Mouse (Mus musculus): Measurements from ENCODE around the gene Bdkrb1.

Gene Bdkrb1

DNA sequence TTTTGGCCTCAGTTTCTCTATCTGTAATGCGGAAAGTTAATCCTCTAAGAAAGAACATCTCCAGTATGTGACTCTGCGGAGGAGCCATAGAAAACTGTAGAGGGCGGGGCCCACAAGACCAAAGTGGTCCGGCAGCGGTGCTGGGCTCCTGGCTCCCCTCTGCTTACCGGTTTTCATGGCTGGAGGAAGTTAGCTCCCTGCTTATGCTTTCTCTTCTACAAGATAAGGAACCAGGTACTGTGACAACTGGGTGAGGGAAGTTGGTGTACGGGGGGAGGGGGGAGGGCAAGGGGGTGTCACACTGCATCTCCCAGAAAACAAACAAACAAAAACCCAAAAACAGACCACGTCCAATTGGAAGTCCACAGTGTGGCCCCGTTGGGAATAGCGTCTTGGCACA lies 4.4 kb upstream of the Bdkrb1 start:
- no peak for DNase-seq (ENCODE audit: low spot score)

DNA sequence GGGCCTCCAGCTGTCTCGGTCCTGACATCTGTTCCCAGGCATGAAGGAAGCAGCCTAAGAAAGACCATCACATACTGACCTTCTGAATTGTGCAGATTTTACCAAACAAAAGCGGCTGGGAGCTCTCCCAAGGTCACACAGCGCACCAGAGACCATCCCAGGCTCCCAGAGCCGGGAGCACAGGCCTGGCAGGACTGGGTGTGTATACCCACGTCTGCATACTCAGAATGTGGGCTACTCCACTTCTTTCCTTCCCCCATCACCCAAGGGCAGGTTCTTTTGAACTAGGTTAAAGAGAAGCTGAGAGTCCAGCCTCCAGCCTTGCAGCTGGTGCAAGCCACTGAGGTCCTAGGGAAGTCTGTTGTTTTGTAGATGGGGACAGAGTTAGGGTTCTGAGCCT lies 3.8 kb upstream of the Bdkrb1 start:
- no peak for DNase-seq (ENCODE audit: low spot score)

DNA sequence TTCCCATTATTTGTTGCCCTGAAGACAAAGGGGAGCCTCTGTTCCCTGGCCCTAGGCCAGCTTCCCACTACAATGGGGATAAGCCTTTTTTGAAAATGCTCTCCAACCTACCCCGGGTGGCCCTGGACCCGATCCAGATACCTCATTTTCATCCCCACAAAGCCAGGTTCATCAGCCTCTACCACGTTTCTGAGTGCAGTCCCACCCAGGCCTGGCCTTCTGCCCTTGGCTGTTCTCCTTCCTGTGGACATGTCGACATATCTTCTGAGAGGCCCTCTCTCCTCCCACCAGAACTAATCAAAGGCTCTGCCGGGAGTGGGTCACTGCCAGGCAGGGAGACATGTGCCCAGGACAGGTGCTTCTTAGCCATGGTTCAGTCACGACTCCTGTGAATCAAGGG lies 1.3 kb upstream of the Bdkrb1 start:
- no peak for DNase-seq (ENCODE audit: low spot score)

DNA sequence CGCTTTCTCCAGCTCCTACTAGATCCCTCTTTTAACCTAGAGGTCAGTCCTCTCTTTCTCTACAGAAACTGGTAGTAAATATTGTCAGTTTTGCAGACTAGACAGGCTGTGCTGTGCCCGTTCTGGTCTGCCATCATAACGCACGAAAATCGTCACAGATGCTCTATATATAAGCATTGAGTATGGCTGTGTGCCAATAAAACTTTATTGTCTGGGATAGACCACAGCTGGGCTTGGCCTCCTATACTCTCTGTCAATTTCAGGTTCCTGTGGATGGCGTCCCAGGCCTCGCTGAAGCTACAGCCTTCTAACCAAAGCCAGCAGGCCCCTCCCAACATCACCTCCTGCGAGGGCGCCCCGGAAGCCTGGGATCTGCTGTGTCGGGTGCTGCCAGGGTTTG lies 1.0 kb downstream of the Bdkrb1 start:
- no peak for DNase-seq (ENCODE audit: low spot score)

DNA sequence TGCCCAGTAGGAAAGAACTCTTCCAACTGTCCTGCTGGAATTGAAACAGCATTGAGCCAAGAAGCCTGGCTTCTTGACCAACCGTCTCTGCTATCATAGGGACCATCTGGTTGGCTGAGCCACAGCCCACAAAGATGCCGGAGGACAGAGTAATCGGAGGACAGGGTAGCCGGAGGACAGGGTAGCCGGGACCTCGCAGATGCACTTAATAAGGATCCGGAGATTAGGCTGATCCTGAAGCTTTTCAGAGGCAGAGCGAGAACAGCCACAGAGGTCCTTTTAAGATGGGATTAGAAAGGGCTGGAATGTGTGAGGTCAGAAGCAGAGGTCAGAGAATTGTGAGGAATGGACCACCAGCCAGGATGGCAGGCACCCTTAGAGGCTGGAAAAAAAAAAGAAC lies 2.3 kb downstream of the Bdkrb1 start:
- DNase-seq (ENCODE audit: low spot score) = no peak

DNA sequence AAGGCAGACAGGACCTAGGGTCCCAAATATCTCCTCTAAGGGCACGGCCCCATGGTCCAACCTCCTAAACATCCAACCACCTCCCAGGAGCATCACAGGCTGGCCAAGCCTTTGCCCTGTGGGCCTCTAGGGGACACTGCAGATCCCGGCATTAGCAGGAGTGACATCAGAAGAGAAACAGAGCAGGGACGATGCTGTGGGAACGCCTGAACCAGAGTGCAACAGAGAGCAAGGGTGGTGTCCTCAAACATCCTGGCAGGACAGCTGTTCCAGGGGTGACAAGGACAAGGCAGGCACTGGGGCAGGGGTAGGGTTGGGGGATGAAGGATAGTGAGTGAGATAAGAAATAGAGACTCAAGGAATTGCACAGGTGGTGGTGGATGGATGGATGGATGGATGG lies 4.0 kb downstream of the Bdkrb1 start:
- DNase-seq (ENCODE audit: low spot score) = no peak

DNA sequence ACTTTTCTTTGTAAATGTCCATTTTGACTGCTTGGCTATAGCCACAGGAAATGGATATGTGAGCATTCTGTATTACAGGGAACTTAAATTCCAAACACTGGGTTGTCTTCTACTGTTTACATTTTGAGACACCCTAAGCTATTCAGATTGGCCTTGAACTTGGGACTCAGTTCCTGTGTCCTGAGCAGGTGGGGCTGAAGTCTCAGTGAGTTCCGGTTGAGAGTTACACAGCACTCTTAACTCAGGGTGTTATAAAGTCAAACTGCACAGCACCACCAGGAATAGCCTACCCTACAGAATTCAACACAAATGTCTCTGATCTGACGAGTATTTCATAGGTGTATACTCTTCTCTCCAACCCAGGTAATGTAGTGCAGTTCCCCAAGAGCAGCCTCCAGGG lies 8.2 kb downstream of the Bdkrb1 start:
- DNase-seq (ENCODE audit: low spot score) = no peak

DNA sequence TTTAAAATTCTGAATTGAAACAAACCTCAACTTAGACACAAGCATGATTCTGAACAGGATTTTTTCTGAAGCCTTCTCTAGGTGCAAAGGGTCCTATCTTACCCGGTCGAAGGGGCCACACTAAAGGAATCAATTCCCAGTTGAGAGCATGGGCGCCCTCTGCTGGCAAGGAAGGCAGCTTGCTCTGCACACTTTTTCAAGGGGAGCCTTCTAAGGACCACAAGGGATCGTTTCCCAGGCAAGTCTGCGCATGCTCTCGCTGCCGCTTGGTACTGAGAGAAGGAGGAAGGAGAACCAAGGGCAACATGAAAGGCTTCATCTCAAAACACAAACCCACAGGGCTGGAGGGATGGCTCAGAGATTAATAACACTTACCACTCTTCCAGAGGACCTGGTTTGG lies 8.9 kb downstream of the Bdkrb1 start:
- DNase-seq (ENCODE audit: low spot score) = no peak

DNA sequence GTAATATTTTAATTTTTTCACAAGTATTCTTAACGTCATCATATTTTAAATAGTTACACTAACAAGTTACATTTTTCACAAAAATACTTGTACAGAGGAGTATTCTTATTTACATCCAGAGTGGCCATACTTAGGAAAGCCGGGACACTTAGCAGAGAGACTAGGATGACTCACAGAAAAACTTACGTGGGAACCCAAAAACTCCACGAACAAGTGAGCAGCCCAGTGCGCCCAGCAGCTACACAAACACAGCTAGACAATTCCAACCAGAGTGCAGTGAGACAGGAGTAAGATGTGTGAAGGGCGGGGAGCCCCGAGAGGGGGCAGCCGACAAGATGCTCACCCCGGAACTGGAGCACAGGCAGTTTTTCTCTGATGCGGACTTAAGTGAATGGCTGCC lies 10.7 kb downstream of the Bdkrb1 start:
- no peak for DNase-seq (ENCODE audit: low spot score)

DNA sequence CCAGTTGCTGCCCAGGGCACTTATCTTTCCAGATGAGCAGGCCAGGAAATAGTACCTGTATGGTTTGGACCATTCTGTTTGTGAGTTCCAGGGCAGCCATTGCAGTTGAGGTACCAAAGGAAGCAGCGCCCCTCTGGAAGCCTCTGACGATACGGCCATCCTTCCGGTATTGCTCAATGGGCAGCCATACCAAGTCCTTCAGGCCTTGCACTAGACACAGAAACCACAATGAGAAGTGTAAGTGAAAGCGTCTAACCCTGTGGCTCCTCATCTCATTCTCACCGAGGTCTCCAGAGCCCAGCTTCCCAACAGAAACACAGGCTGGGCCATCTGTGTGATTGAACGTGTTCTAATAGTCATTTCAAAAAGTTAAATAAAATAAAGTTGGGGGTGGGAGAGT lies 19.2 kb downstream of the Bdkrb1 start:
- DNase-seq (ENCODE audit: low spot score) = no peak

DNA sequence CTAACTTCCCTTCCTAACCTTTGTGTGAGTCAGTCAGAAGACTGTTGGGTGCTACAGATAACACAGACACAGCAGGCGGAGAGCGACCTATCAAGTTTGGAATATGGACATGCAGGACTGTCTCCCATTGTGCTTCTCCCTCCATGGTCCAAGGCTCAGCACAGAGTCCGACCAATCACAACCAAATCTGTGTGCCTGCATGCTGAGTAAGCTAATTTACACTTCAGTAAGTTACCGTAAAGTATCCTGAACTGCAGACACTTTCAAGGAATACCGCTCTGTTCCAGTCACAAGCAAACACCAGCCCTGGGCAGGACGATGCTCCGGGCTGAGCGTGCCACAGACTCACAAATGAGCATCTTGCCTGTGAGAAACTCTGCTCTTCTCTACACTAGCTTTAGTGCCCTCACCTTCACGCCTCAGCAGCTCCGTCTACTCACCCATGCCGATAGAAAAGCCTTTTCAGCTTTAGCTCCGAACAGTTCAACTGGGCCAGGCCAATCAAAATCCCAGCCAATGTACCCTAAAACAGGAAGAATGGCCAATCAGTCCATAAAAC lies 20.2 kb downstream of the Bdkrb1 start:
- DNase-seq (ENCODE audit: low spot score) = no peak

DNA sequence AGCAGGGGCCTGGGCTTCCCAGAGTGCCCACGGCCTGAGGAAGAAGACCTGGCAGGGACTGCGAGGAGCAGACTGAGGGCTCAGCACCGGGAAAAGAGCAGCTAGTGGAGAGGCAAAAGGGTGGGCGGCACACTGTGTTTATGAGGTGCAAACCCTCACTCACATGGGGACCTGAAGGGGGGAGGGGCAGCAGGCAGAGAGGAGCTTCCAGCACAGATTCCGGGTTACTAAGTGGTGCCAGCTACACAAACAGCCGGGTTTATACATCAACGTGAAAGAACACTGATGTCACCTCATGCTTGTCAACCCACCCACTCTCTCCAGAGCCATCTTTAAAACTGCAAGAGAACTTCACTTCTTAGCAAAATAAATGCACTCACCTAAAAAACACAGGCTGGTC lies 22.9 kb downstream of the Bdkrb1 start:
- no peak for DNase-seq (ENCODE audit: low spot score)

DNA sequence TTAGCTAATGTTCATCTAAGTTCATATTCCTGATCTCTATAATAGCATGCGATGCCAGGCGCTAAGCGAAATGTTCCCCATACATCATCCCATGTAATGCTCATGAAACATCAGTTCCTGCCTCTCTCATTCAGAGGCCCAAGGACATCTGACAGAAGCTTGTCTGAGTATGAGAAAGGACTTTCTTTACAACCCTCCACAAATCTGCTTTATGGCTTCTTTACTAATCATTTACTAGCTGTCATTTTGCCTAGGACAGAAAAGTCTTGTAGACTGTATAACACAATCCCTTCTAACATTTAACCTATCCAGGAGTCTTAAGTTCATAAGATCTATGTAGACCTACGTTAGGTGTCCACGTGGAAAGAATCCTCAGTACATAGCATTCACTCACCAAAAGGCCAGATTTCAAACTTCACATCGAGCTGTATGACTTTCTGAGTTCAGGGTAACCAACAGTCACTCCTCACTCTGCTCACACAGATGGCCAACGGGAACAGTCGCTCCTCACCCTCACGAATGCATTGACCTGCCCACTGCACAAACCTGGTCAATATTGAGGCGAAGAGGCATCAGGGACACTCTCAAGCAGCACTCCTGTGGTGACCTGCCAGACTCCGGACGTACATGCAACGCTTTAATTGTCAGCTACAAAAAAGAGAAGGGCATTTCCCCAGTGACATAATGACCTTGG lies 31.6 kb downstream of the Bdkrb1 start:
- DNase-seq (ENCODE audit: low spot score) = no peak

DNA sequence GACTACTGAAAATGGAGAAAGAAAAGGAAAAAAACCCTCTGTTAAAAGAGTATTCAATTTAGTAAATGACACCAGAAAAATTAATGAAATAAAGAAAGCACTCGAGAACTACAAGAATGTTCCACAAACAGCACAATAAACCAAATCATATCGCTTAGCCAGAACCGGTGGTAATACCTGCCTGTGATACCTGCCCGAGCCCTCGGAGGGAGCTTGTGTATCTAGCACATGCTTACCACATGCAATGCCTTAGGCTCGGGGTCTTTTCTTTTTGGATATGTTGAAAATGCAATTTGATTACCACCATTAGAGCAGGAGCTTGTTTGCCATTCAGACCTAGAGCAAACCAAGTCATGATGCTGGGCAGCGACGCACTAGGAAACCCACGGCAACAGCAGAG lies 33.7 kb downstream of the Bdkrb1 start:
- no peak for DNase-seq (ENCODE audit: low spot score)

DNA sequence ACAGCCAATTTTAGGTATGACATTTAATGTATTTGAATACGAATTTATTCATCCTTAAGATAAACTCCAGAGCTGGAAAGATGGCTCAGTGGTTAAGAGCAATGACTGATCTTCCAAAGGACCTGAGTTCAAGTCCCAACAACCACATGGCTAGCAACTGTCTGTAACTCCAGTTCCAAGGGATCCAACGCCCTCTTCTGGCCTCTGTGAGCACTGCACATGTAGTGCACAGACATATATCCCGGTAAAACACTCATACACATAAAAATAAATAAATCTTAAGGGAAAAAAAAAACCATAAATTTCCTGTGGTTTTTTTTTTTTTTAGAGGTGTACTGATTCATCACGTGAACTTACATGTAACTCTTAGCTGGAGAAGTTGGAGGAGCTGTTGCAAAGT lies 34.7 kb downstream of the Bdkrb1 start:
- DNase-seq (ENCODE audit: low spot score) = no peak

DNA sequence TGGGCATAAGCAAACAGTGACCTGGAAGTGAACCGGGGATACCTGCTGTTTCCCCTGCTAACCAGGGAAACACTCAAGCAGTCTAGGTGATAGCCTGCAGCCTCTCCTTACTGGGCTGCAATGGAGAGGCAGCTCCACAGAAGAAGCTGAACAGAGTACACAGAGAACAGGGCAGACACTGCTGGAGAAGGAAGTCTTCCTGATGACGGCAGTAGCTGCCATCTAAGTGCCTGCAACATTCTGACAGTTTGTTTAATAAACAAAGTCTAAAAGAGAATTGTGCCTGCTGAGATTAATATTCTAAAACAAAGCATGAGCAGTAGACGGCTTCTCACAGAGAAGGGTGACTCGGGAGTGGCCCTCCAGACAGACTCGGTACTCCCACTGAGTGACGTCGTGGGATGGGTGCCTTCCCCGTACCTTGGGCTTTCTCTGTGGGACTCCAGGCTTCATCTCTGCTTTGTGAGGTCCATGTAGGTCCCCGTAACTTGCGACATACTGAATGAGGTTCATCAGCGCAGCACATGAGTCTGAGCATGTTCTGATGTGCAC lies 40.0 kb downstream of the Bdkrb1 start:
- DNase-seq (ENCODE audit: low spot score) = no peak
